Mouse (Mus musculus): ENCODE measurements around the gene Eepd1. TPM values are rescaled to one million over a fixed set of nuclear protein-coding genes. Genes with fewer than 3 reads are reported as not detected.
"Not testable (repeated sequence)": the region's sequence is repeated elsewhere in the genome, so short reads cannot be mapped to it uniquely, and the experiment has no call there.

Gene Eepd1
- 6.2 and 6.4 TPM in 2 replicates for polyA plus RNA-seq (2015; fragmentation: Nextera tagmentation; extraction: Ambion mirVana)

- Histone ChIP-seq H3K4me1 (peaks cover 29% of the 10 kb centered on the region), H3K4me3 (replicated peaks) (peak within 1 kb of the TSS; percentile 69), H3K27ac (peak within 1 kb of the TSS; percentile 59; the same call in 1 of the 2 replicates), H3K9me3 (replicated peaks) (no peaks in the 10 kb centered on the region), H3K9ac (peak within 1 kb of the TSS; percentile 59), H3K36me3 (no peaks in the 10 kb centered on the region), H3K27me3 (peaks cover 28% of the 10 kb centered on the region), H3K4me2 (peak within 1 kb of the TSS; percentile 80)
- WGBS, result under 1% methylated on average over 75 of the region's 75 CpGs
- peak; percentile 98 for ATAC-seq (replicated peaks; ENCODE audit: low FRiP score)
These were observed at the start of gene Eepd1 for GRCm38 (mm10) chr9:25481344-25482095. Gene Eepd1, plus strand, starts transcription at chr9:25481547.

GRCm38 (mm10) chr9:25438836-25439235 lies 42.5 kb upstream of the Eepd1 start:
- 77% methylated on average over 3 of the region's 3 CpGs for WGBS
- no peaks in the 10 kb centered on the region for H3K36me3 ChIP-seq

GRCm38 (mm10) chr9:25440046-25440445 lies 41.3 kb upstream of the Eepd1 start:
- not testable (repeated sequence) for H3K4me3 ChIP-seq (replicated peaks); H3K27ac ChIP-seq; H3K9ac ChIP-seq; H3K4me1 ChIP-seq; H3K27me3 ChIP-seq; H3K36me3 ChIP-seq; H3K4me2 ChIP-seq; ATAC-seq (replicated peaks; ENCODE audit: low FRiP score); H3K9me3 ChIP-seq (replicated peaks)
- 91% methylated on average over 5 of the region's 5 CpGs for WGBS

More at GRCm38 (mm10) chr9:25438836-25439235, 42.5 kb upstream of the Eepd1 start:
- Histone ChIP-seq H3K27me3 (no peaks in the 10 kb centered on the region), H3K9ac (no peak overlapping the region), H3K4me3 (replicated peaks) (no peak overlapping the region), H3K9me3 (replicated peaks) (no peaks in the 10 kb centered on the region), H3K4me1 (no peaks in the 10 kb centered on the region), H3K4me2 (no peak overlapping the region), H3K27ac (no peak overlapping the region)
- ATAC-seq (replicated peaks; ENCODE audit: low FRiP score), result no peak

- H3K9me3 ChIP-seq (replicated peaks), result no peaks in the 10 kb centered on the region
These were observed 39.3 kb upstream of the Eepd1 start for GRCm38 (mm10) chr9:25442041-25442440.

GRCm38 (mm10) chr9:25443029-25443428 lies 38.3 kb upstream of the Eepd1 start:
- WGBS, result 79% methylated on average over 3 of the region's 3 CpGs

More at GRCm38 (mm10) chr9:25442041-25442440, 39.3 kb upstream of the Eepd1 start:
- Histone ChIP-seq H3K4me2 (no peak overlapping the region), H3K27ac (no peak overlapping the region), H3K4me3 (replicated peaks) (no peak overlapping the region), H3K9ac (no peak overlapping the region), H3K27me3 (no peaks in the 10 kb centered on the region), H3K36me3 (no peaks in the 10 kb centered on the region), H3K4me1 (no peaks in the 10 kb centered on the region)
- ATAC-seq (replicated peaks; ENCODE audit: low FRiP score), result no peak

GRCm38 (mm10) chr9:25443546-25443945 lies 37.8 kb upstream of the Eepd1 start:
- no peak overlapping the region for H3K4me3 ChIP-seq (replicated peaks)
- ATAC-seq (replicated peaks; ENCODE audit: low FRiP score), result no peak
- no peaks in the 10 kb centered on the region for H3K9me3 ChIP-seq (replicated peaks)
- H3K27me3 ChIP-seq, result no peaks in the 10 kb centered on the region
- H3K27ac ChIP-seq, result no peak overlapping the region
- H3K4me2 ChIP-seq, result no peak overlapping the region
- no peaks in the 10 kb centered on the region for H3K4me1 ChIP-seq
- no peaks in the 10 kb centered on the region for H3K36me3 ChIP-seq
- no peak overlapping the region for H3K9ac ChIP-seq

More at GRCm38 (mm10) chr9:25443029-25443428, 38.3 kb upstream of the Eepd1 start:
- no peaks in the 10 kb centered on the region for H3K27me3 ChIP-seq
- no peak for ATAC-seq (replicated peaks; ENCODE audit: low FRiP score)
- H3K4me2 ChIP-seq, result no peak overlapping the region
- H3K9me3 ChIP-seq (replicated peaks), result no peaks in the 10 kb centered on the region
- H3K4me3 ChIP-seq (replicated peaks), result no peak overlapping the region
- no peak overlapping the region for H3K9ac ChIP-seq
- no peak overlapping the region for H3K27ac ChIP-seq
- H3K36me3 ChIP-seq, result no peaks in the 10 kb centered on the region
- H3K4me1 ChIP-seq, result no peaks in the 10 kb centered on the region

- H3K27ac ChIP-seq, result no peak overlapping the region
- no peaks in the 10 kb centered on the region for H3K36me3 ChIP-seq
- no peak overlapping the region for H3K4me3 ChIP-seq (replicated peaks)
- H3K9me3 ChIP-seq (replicated peaks), result no peaks in the 10 kb centered on the region
- ATAC-seq (replicated peaks; ENCODE audit: low FRiP score), result no peak
- no peaks in the 10 kb centered on the region for H3K4me1 ChIP-seq
- no peak overlapping the region for H3K4me2 ChIP-seq
- H3K9ac ChIP-seq, result no peak overlapping the region
- H3K27me3 ChIP-seq, result no peaks in the 10 kb centered on the region
- 62% methylated on average over 4 of the region's 4 CpGs for WGBS
These were observed 31.0 kb upstream of the Eepd1 start for GRCm38 (mm10) chr9:25450394-25450793.

- Histone ChIP-seq H3K4me2 (no peak overlapping the region), H3K9ac (no peak overlapping the region), H3K27me3 (no peaks in the 10 kb centered on the region), H3K4me3 (replicated peaks) (no peak overlapping the region), H3K4me1 (no peaks in the 10 kb centered on the region), H3K27ac (no peak overlapping the region), H3K36me3 (no peaks in the 10 kb centered on the region), H3K9me3 (replicated peaks) (no peaks in the 10 kb centered on the region)
- ATAC-seq (replicated peaks; ENCODE audit: low FRiP score), result no peak
- WGBS, result 76% methylated on average over 2 of the region's 2 CpGs
These were observed 26.3 kb upstream of the Eepd1 start for GRCm38 (mm10) chr9:25455027-25455426.

GRCm38 (mm10) chr9:25460835-25461555 lies 20.4 kb upstream of the Eepd1 start:
- Histone ChIP-seq H3K4me2 (no peak overlapping the region), H3K27me3 (no peaks in the 10 kb centered on the region), H3K9me3 (replicated peaks) (no peaks in the 10 kb centered on the region), H3K4me1 (no peaks in the 10 kb centered on the region), H3K4me3 (replicated peaks) (no peak overlapping the region), H3K27ac (no peak overlapping the region), H3K36me3 (no peaks in the 10 kb centered on the region), H3K9ac (no peak overlapping the region)
- no peak for ATAC-seq (replicated peaks; ENCODE audit: low FRiP score)
- WGBS, result 71% methylated on average over 10 of the region's 10 CpGs

- Histone ChIP-seq H3K27ac (no peak overlapping the region), H3K9me3 (replicated peaks) (no peaks in the 10 kb centered on the region), H3K27me3 (no peaks in the 10 kb centered on the region), H3K4me3 (replicated peaks) (no peak overlapping the region), H3K36me3 (no peaks in the 10 kb centered on the region), H3K4me2 (no peak overlapping the region), H3K9ac (no peak overlapping the region), H3K4me1 (no peaks in the 10 kb centered on the region)
- no peak for ATAC-seq (replicated peaks; ENCODE audit: low FRiP score)
- 82% methylated on average over 1 of the region's 1 CpGs for WGBS
These were observed 17.0 kb upstream of the Eepd1 start for GRCm38 (mm10) chr9:25464305-25464704.

- H3K27me3 ChIP-seq, result peaks cover 13% of the 10 kb centered on the region; the same call in 1 of the 2 replicates
- no peak overlapping the region for H3K9ac ChIP-seq
- no peak for ATAC-seq (replicated peaks; ENCODE audit: low FRiP score)
- no peaks in the 10 kb centered on the region for H3K9me3 ChIP-seq (replicated peaks)
- H3K4me3 ChIP-seq (replicated peaks), result no peak overlapping the region
- H3K4me1 ChIP-seq, result peaks cover 27% of the 10 kb centered on the region
- 94% methylated on average over 7 of the region's 7 CpGs for WGBS
- H3K36me3 ChIP-seq, result no peaks in the 10 kb centered on the region
- H3K4me2 ChIP-seq, result no peak overlapping the region
- no peak overlapping the region for H3K27ac ChIP-seq
These were observed 1.8 kb upstream of the Eepd1 start for GRCm38 (mm10) chr9:25479392-25480020.

GRCm38 (mm10) chr9:25480676-25481075 lies 671 bp upstream of the Eepd1 start:
- H3K4me3 ChIP-seq (replicated peaks), result no peak overlapping the region

More at GRCm38 (mm10) chr9:25480676-25481075, 671 bp upstream of the Eepd1 start:
- Histone ChIP-seq H3K4me1 (peaks cover 29% of the 10 kb centered on the region), H3K27ac (no peak overlapping the region), H3K36me3 (no peaks in the 10 kb centered on the region), H3K9me3 (replicated peaks) (no peaks in the 10 kb centered on the region), H3K9ac (no peak overlapping the region), H3K4me2 (peak overlapping the region; percentile 80; the same call in 1 of the 2 replicates), H3K27me3 (peaks cover 23% of the 10 kb centered on the region; the same call in 1 of the 2 replicates)
- WGBS, result 80% methylated on average over 2 of the region's 2 CpGs
- ATAC-seq (replicated peaks; ENCODE audit: low FRiP score), result no peak

Measured in kidney, embryonic 15.5 days (tissue).